Mouse (Mus musculus) neutrophil, adult 65 days (primary cell): Measurements from ENCODE around the gene Katna1. TPM values are rescaled to one million over a fixed set of nuclear protein-coding genes. Genes with fewer than 3 reads are reported as not detected.

Source experiments
- total RNA-seq: library from RNA; stranded (reverse); gene quantifications from 2 replicates; pipeline ENCODE4 v1.2.4, GENCODE M21; 2023

Gene Katna1
- total RNA-seq, result 48.0 and 53.2 TPM in 2 replicates

GRCm38 (mm10) chr10:7725751-7726500 is at the start of gene Katna1:
Gene Katna1, plus strand, starts transcription at chr10:7726000.

GRCm38 (mm10) chr10:7680731-7681301 is 45.0 kb upstream of the Katna1 start, which contains the start of the genes Pcmt1 and Lats1:
Gene Pcmt1, minus strand, starts transcription at chr10:7681136.
Gene Lats1, plus strand, starts transcription at chr10:7681214.

GRCm38 (mm10) chr10:7792751-7793385 is 67.1 kb downstream of the Katna1 start, which contains the start of the genes Ginm1 and Ppil4:
Gene Ginm1, minus strand, starts transcription at chr10:7792824.
Gene Ppil4, plus strand, starts transcription at chr10:7792891.

Other genes with a start within 250 kb of the Katna1 start
- gene Lrp11, start 136.2 kb upstream of the Katna1 start, total RNA-seq, result 0.25 and 0.32 TPM in 2 replicates
- 4.2 and 4.3 TPM in 2 replicates for gene Nup43, start 58.5 kb upstream of the Katna1 start, total RNA-seq
- gene Pcmt1, start 44.9 kb upstream of the Katna1 start, total RNA-seq, result 60.4 and 74.7 TPM in 2 replicates
- gene Lats1, start 44.8 kb upstream of the Katna1 start, total RNA-seq, result 25.4 and 39.1 TPM in 2 replicates
- 25.7 and 41.6 TPM in 2 replicates for gene Ginm1, start 66.8 kb downstream of the Katna1 start, total RNA-seq
- 42.5 and 61.4 TPM in 2 replicates for gene Ppil4, start 66.9 kb downstream of the Katna1 start, total RNA-seq
- 1.7 and 2.3 TPM in 2 replicates for gene Zc3h12d, start 106.5 kb downstream of the Katna1 start, total RNA-seq
- 88.3 and 93.6 TPM in 2 replicates for gene Tab2, start 230.2 kb downstream of the Katna1 start, total RNA-seq